Mouse (Mus musculus) testis, adult 2 months (tissue): Measurements from ENCODE around the gene Htr2b. TPM values are rescaled to one million over a fixed set of nuclear protein-coding genes. Genes with fewer than 3 reads are reported as not detected.

Experiments
- H3K27ac ChIP-seq: fragments of 200-500 bp; 2 replicates; pipeline ENCODE4 v1.5.1; 2012; ENCODE audit warnings: low read depth, low read length; ENCODE audit not compliant: control insufficient read depth, insufficient read depth
- H3K27me3 ChIP-seq: fragments of 200-500 bp; 2 replicates; pipeline ENCODE4 v1.6.1; 2012; ENCODE audit warnings: mild to moderate bottlenecking, low read length, moderate library complexity; ENCODE audit not compliant: control insufficient read depth, insufficient read depth
- H3K36me3 ChIP-seq: fragments of 200-500 bp; 2 replicates; pipeline ENCODE4 v1.6.1; 2012; ENCODE audit warnings: mild to moderate bottlenecking, low read length; ENCODE audit not compliant: control insufficient read depth, insufficient read depth
- H3K4me1 ChIP-seq: fragments of 200-500 bp; 2 replicates; pipeline ENCODE4 v1.6.1; 2012; ENCODE audit warnings: low read length; ENCODE audit not compliant: control insufficient read depth, insufficient read depth
- H3K4me3 ChIP-seq: fragments of 200-500 bp; 2 replicates; pipeline ENCODE4 v1.5.1; 2012; ENCODE audit warnings: low read depth, mild to moderate bottlenecking, low read length, moderate library complexity, mixed read lengths; ENCODE audit not compliant: control insufficient read depth
- CTCF ChIP-seq: fragments of 200-500 bp; IDR thresholded peaks from 2 replicates; pipeline ENCODE4 v1.5.1; 2012; ENCODE audit warnings: low read depth, mild to moderate bottlenecking, inconsistent platforms, low read length, moderate library complexity; ENCODE audit not compliant: control insufficient read depth, insufficient read depth, insufficient replicate concordance
- POLR2A ChIP-seq: fragments of 200-500 bp; IDR thresholded peaks from 2 replicates; pipeline ENCODE4 v1.6.1; 2012; ENCODE audit warnings: low read depth, mild to moderate bottlenecking, inconsistent platforms, low read length, moderate library complexity; ENCODE audit not compliant: control insufficient read depth
- polyA plus RNA-seq: library from polyadenylated mRNA; depleted of rRNA; stranded (reverse); fragments of >200 nt; gene quantifications from 2 replicates; pipeline ENCODE4 v1.2.3, GENCODE M21; 2012; rRNA removed

The Htr2b gene
- polyA plus RNA-seq, 1 experiment, result 0.07 TPM

- H3K4me1 ChIP-seq, result no peaks in the 10 kb centered on the region
- no peaks in the 10 kb centered on the region; the same call in none of the 2 replicates for H3K36me3 ChIP-seq
- H3K27ac ChIP-seq, result no peak overlapping the region
- no peak for TF ChIP-seq POLR2A
- TF ChIP-seq CTCF, result no peak
- no peak overlapping the region for H3K4me3 ChIP-seq
- H3K27me3 ChIP-seq, result no peaks in the 10 kb centered on the region
Observed at GRCm38 (mm10) chr1:86076565-86076964, 35.2 kb downstream of the Htr2b start.

GRCm38 (mm10) chr1:86064271-86064991, 47.3 kb downstream of the Htr2b start, which contains the start of gene Psmd1:
Gene Psmd1 (plus strand): TSS chr1:86064387.
- TF ChIP-seq CTCF, result peak; percentile 71; the same call in 1 of the 2 replicates
- peak; percentile 75 for TF ChIP-seq POLR2A
- peaks cover 7% of the 10 kb centered on the region for H3K4me1 ChIP-seq
- H3K36me3 ChIP-seq, result no peaks in the 10 kb centered on the region
- peak within 1 kb of the TSS; percentile 79 for H3K27ac ChIP-seq
- H3K27me3 ChIP-seq, result no peaks in the 10 kb centered on the region
- peak within 1 kb of the TSS; percentile 92 for H3K4me3 ChIP-seq

GRCm38 (mm10) chr1:86062523-86062922, 49.2 kb downstream of the Htr2b start:
- Histone ChIP-seq H3K27me3 (no peaks in the 10 kb centered on the region), H3K36me3 (no peaks in the 10 kb centered on the region), H3K4me3 (no peak overlapping the region), H3K4me1 (peaks cover 7% of the 10 kb centered on the region), H3K27ac (no peak overlapping the region)
- no peak for TF ChIP-seq POLR2A
- no peak for TF ChIP-seq CTCF

GRCm38 (mm10) chr1:86058856-86059769, 52.7 kb downstream of the Htr2b start:
- Histone ChIP-seq H3K27ac (no peak overlapping the region), H3K36me3 (no peaks in the 10 kb centered on the region), H3K4me3 (peak overlapping the region; percentile 47), H3K4me1 (peaks cover 3% of the 10 kb centered on the region; the same call in 1 of the 2 replicates), H3K27me3 (no peaks in the 10 kb centered on the region)
- peak; percentile 83 for TF ChIP-seq CTCF
- TF ChIP-seq POLR2A, result no peak

GRCm38 (mm10) chr1:86056284-86056683, 55.5 kb downstream of the Htr2b start:
- H3K27ac ChIP-seq, result no peak overlapping the region
- no peak overlapping the region for H3K4me3 ChIP-seq
- H3K4me1 ChIP-seq, result no peaks in the 10 kb centered on the region
- no peaks in the 10 kb centered on the region for H3K27me3 ChIP-seq
- TF ChIP-seq CTCF, result no peak
- TF ChIP-seq POLR2A, result no peak
- H3K36me3 ChIP-seq, result no peaks in the 10 kb centered on the region

DNA sequence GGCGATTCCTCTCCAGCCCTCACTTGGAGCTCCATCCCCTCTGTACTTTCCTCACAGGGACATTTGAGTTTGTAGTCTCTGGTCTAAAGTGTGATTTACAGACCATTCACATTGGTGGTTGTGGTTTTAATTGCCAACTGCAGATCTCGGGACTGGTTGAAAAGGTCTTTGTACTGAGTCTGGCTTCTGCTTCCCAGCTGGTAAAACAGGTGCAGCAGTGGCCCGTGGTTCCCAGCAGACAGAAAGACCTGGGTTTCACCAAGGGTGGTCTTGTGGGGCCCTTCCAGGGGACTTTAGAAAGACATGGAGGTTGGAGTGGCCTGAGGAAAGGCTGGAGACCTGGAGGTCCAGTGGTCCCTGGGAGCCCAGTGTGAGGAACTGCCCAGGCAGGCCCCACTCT, 56.8 kb downstream of the Htr2b start:
- H3K4me3 ChIP-seq, result no peak overlapping the region
- no peaks in the 10 kb centered on the region for H3K36me3 ChIP-seq
- no peak for TF ChIP-seq CTCF
- no peak for TF ChIP-seq POLR2A
- H3K27ac ChIP-seq, result no peak overlapping the region
- no peaks in the 10 kb centered on the region for H3K27me3 ChIP-seq
- no peaks in the 10 kb centered on the region for H3K4me1 ChIP-seq

GRCm38 (mm10) chr1:86053198-86053921, 58.4 kb downstream of the Htr2b start:
- no peak overlapping the region for H3K27ac ChIP-seq
- TF ChIP-seq CTCF (no peak), POLR2A (no peak)
- no peaks in the 10 kb centered on the region for H3K36me3 ChIP-seq
- H3K4me3 ChIP-seq, result no peak overlapping the region
- H3K4me1 ChIP-seq, result peaks cover 3% of the 10 kb centered on the region; the same call in 1 of the 2 replicates
- H3K27me3 ChIP-seq, result no peaks in the 10 kb centered on the region

Other genes with a start within 250 kb of the Htr2b start
- 69.6 and 72.5 TPM in 2 replicates for gene Itm2c, start 217.7 kb downstream of the Htr2b start, polyA plus RNA-seq
- gene 4933407L21Rik, start 183.5 kb downstream of the Htr2b start, polyA plus RNA-seq, result 1.6 TPM in 2 replicates
- 4.2 and 5.2 TPM in 2 replicates for gene Gpr55, start 151.0 kb downstream of the Htr2b start, polyA plus RNA-seq
- gene Spata3, start 95.2 kb downstream of the Htr2b start, polyA plus RNA-seq, result 1,427 and 1,457 TPM in 2 replicates
- 0.18 and 0.19 TPM in 2 replicates for gene 2810459M11Rik, start 66.1 kb downstream of the Htr2b start, polyA plus RNA-seq
- gene Psmd1, start 47.6 kb downstream of the Htr2b start, polyA plus RNA-seq, result 34.6 and 44.0 TPM in 2 replicates
- 2.6 and 3.1 TPM in 2 replicates for gene Gm21972, start 21.7 kb upstream of the Htr2b start, polyA plus RNA-seq
- gene Armc9, start 42.8 kb upstream of the Htr2b start, polyA plus RNA-seq, result 36.5 and 38.2 TPM in 2 replicates
- 0.23 and 0.47 TPM in 2 replicates for gene B3gnt7, start 190.9 kb upstream of the Htr2b start, polyA plus RNA-seq
- 5.1 and 5.7 TPM in 2 replicates for gene Ncl, start 247.4 kb upstream of the Htr2b start, polyA plus RNA-seq